Mouse (Mus musculus) large intestine, adult 2 months (tissue): ENCODE results near the gene Ssbp3. TPM values are rescaled to one million over a fixed set of nuclear protein-coding genes. Genes with fewer than 3 reads are reported as not detected.

ENCODE experiments used
- DNase-seq: peaks from one replicate; pipeline ENCODE4 v3.0.0-alpha.2; 2012; ENCODE audit warnings: low read depth, low spot score
- WGBS: fragments of 180-500 bp; shearing (Covaris S2); methylation state at CpG from one replicate; pipeline ENCODE4 v1.1.7; 2018; 5-methylcytosine and 5-hydroxymethylcytosine counted together
- polyA plus RNA-seq: library from polyadenylated mRNA; depleted of rRNA; stranded (reverse); fragments of >200 nt; gene quantifications from 2 replicates; pipeline ENCODE4 v1.2.3, GENCODE M21; 2012; rRNA removed

Gene Ssbp3
- polyA plus RNA-seq: 29.6 and 38.0 TPM in 2 replicates

DNA sequence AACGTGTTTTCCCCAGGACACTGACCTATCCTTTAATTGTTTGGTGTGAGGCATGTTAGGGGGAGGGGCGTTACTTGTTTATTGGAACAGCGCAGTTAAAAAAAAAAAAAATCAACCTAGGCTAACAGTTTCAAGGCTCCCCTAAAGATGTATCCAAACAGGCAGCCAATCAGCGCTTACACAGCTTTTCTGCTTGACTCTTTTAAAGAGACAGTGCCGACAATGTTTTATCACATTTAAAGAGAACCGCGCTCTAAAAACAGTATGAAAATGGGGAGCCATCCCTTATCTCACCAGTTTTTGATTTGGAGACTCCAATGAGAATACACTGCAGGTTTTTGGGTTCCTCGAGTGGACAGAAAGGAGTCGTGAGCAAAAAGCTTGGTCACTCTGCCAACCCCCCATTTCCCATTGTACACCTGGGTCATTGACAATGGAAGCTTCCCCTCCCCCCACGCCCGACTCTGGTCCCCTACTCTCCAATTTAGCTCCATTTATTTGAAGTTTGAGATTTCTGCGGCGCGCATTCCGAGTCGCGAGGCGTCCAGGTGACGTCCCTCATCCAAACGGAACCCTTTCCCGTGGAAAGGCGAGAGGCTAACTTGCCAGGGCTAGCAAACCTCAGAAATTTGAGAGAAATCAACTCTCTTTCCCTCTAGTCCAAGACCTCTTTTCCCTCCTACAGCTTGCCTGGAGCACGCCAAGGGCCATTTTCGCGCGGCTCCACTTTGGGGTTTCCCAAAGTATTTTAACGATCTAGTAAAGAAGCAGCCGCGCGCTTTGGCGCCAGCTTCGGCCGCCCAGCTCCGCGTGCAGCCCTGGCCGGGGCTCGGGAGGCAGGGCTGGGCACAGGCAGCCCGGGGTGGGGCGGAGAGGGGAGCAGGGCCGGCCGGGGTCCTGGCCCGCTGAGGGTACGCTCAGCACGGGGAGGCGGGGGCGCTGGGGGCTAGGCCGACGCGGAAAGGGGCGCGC lies at the start of gene Ssbp3:
TSS of gene Ssbp3 (plus strand) at position 501 of the 972 bp plus-strand sequence.
- DNase-seq: peak; percentile 90
- WGBS: under 1% methylated on average over 45 of the region's 51 CpGs

GRCm38 (mm10) chr4:106861871-106862270 lies 48.6 kb upstream of the Ssbp3 start:
- 55% methylated on average over 8 of the region's 8 CpGs for WGBS
- no peak for DNase-seq

DNA sequence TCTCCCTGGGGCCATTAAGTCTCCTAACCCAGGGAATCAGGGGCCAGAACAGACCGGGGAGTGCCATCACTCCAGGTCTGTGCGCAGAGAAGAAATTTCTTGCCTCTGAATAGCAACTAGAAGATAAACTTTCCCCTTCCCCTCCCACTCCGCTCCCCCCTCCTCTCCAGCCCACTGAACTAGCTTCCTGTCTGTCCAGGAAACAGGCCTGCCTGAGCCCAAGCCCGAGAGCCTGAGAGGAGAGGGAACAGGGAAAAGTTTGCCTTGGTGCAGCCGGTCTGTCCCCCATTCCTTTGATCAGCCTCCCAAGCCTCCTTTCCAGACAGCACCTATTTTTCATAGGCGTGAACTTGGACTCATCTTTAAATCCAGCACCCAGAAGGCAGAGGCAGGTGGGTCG lies 48.2 kb upstream of the Ssbp3 start:
- WGBS: 42% methylated on average over 7 of the region's 7 CpGs
- DNase-seq: no peak

GRCm38 (mm10) chr4:106862767-106863370 lies 47.6 kb upstream of the Ssbp3 start:
- 68% methylated on average over 3 of the region's 3 CpGs for whole genome bisulfite sequencing

DNA sequence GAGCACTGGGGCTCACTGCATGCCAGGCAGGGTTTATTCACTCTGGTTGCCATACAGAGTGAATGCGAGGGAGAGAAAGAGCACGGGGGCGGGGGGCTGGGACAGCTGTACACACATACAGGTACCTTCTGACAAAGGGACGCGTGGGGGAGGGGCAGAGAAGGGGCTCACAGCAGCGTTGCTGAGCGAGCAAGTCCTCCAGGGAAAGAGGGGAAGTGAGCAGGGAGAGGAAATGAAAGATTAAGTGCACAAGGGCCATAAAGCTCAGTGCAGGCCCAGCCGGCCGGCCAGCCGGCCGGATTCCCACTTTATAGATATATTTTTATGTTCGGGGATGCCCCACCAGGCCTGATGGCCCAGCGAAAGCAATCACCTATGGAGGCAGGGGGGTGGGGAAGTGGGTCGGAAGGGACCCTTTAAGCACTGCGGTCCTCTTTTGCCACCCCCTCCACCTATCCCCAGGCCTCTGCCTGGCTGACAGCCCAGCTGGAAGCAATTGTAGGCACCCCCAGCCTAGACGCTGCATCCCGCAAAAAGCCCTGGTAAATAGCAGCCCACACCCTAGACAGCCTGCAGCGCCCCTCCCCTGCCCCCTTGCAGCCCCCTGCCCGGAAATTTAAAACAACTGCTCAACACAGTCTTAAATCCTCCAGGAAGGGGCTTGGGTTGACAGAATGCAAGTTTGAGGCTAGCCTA lies 44.9 kb upstream of the Ssbp3 start:
- 18% methylated on average over 19 of the region's 19 CpGs for WGBS
- DNase-seq: no peak

More at GRCm38 (mm10) chr4:106862767-106863370, 47.6 kb upstream of the Ssbp3 start:
- no peak for DNase-seq

GRCm38 (mm10) chr4:106866381-106866780 lies 44.1 kb upstream of the Ssbp3 start:
- 85% methylated on average over 5 of the region's 5 CpGs for WGBS
- no peak for DNase-seq

- DNase-seq: no peak
- 38% methylated on average over 7 of the region's 7 CpGs for WGBS
These were observed 43.7 kb upstream of the Ssbp3 start for GRCm38 (mm10) chr4:106866845-106867244.

- no peak for DNase-seq
- WGBS: 51% methylated on average over 12 of the region's 12 CpGs
These were observed 41.6 kb upstream of the Ssbp3 start for GRCm38 (mm10) chr4:106868737-106869438.

- no peak for DNase-seq
- 48% methylated on average over 3 of the region's 3 CpGs for WGBS
These were observed 41.0 kb upstream of the Ssbp3 start for GRCm38 (mm10) chr4:106869539-106869951.

GRCm38 (mm10) chr4:106870556-106870955 lies 39.9 kb upstream of the Ssbp3 start:
- WGBS: 31% methylated on average over 2 of the region's 2 CpGs
- DNase-seq: no peak

DNA sequence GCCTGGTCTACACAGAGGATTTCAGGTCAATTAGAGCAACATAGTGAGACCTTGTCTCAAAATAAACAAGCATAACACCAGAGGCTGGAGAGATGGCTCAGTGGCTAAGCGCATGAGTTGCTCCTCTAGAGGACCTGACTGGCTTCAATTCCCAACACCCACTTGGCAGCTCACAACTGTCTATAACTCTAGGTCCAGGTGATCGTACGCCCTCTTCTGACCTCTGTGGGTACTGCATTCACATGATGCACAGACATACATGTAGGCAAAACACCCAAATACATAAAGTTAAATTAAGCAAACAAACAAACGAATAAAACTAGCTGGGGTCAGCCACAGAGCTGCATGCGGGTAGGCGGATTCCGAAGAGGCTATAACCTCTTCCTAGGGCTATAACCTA lies 36.0 kb upstream of the Ssbp3 start:
- DNase-seq: no peak
- WGBS: 85% methylated on average over 7 of the region's 7 CpGs

- 73% methylated on average over 6 of the region's 6 CpGs for WGBS
- no peak for DNase-seq
These were observed 29.4 kb upstream of the Ssbp3 start for GRCm38 (mm10) chr4:106881101-106881500.

GRCm38 (mm10) chr4:106883149-106883548 lies 27.4 kb upstream of the Ssbp3 start:
- DNase-seq: no peak
- WGBS: 46% methylated on average over 2 of the region's 2 CpGs

DNA sequence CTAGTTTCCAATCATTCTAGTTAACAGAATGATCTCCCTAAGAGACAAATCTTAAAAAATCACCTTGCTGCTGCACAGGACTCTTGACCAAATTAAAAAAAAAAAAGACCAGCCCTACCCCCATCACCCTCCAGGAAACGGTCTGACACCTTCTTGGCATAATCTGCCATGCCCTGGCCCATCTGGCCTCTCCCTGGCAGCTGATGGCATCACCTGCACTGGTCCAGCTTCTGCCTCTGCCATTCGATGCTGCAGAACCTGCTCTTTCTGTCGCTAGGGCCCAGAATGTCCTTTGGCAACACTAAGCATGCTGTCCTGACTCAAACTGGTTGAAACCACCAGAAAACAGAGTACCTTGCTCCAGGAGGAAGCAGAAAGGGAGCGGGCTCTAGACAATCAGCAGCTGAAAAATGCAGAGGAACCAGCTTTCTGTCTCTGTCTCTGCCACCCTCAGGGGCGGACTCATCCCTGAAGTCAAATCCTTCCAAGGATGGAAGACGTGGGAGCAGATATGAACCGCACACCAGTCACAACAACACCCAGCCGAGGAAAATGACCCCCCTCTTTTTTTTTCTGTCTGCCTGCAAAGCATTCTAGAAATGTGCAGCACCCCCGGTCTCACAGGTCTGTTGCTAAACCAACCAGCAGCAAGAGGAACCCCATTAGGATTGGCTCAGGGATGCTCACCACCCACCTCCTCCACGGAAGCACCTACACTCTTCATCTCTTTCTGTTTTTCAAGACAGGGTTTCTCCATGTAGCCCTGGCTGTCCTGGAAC lies 24.0 kb upstream of the Ssbp3 start:
- 67% methylated on average over 10 of the region's 10 CpGs for WGBS

DNA sequence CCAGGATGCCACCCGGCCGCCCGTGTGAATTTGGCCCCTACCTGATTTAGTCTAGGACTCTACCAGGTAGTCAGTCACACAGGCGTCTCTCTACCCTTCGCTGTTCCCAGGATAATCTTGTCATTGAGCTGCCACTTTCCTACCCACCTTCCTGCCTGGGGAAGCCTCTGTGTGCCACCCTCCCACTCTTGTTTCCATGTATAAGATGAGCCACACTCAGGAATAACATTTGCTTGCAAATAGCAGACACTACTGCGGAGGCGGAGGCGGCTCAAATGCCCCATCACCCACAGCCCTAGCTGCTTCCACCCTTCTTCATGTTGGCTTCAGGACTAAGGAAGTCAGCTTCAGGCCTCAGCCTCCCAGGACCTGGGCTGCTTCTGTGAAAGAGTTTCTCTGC lies 14.4 kb upstream of the Ssbp3 start:
- DNase-seq: no peak
- 92% methylated on average over 8 of the region's 8 CpGs for WGBS

More for the DNA sequence above, 24.0 kb upstream of the Ssbp3 start:
- DNase-seq: no peak

DNA sequence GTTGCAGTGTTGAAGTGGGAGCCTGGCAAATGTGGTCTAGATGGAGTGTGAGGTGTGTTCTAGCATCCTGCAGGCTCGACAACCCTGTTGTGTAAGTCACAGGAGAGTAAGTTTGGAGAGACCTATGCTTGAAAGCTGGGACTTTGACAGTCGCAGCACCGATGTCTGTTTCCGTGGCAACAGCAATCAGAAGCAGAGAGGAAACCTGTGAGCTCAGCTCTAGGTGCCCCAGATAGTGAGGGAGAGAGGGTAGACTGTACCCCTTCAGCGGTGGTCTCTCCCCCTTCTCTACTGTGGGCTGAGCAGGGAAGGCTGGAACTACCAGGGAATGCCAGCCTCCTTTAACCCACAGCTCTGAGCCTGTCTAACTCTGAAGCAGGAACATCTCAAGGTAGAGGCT lies 11.6 kb upstream of the Ssbp3 start:
- WGBS: 52% methylated on average over 5 of the region's 5 CpGs
- DNase-seq: no peak

DNA sequence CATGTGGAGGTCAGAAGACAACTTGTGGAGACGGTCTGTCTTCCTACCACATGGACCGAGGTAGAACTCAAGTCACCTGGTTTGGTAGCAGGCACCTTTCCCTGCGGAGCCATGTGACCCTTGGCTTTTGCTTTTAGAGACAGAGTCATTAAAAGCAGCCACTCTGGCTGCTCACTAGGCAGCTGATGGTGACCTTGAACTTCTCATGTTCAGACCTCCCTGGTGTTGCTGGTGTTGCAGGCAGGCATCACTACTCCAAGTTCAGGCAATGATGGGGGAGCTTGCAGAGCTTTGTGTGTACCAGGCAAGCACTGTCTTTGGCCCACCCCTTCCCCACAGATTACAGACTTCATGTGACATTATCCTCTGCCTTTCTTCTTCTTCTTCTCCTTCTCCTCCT lies 11.0 kb upstream of the Ssbp3 start:
- 62% methylated on average over 3 of the region's 3 CpGs for WGBS
- DNase-seq: no peak

- no peak for DNase-seq
- 48% methylated on average over 6 of the region's 6 CpGs for WGBS
These were observed 9.8 kb upstream of the Ssbp3 start for GRCm38 (mm10) chr4:106900718-106901117.

- 25% methylated on average over 3 of the region's 3 CpGs for WGBS
These were observed 8.9 kb upstream of the Ssbp3 start for GRCm38 (mm10) chr4:106901610-106902009.

More at GRCm38 (mm10) chr4:106901610-106902009, 8.9 kb upstream of the Ssbp3 start:
- DNase-seq: no peak
